Mouse (Mus musculus) kidney, embryonic 15.5 days (tissue): ENCODE measurements around the gene Mlec. TPM values are rescaled to one million over a fixed set of nuclear protein-coding genes. Genes with fewer than 3 reads are reported as not detected.
"Not testable (repeated sequence)": the region's sequence is repeated elsewhere in the genome, so short reads cannot be mapped to it uniquely, and the experiment has no call there.

Experiments used
- ATAC-seq: fragments of 200-750 bp; cut with Nextera tagmentation; replicated peaks from 2 replicates; pipeline ENCODE4 v1.8.0; 2017; ENCODE audit warnings: moderate TSS enrichment; ENCODE audit not compliant: low FRiP score
- H3K27ac ChIP-seq: fragments of 300-500 bp; sonication (generic); 2 replicates; pipeline ENCODE4 v1.5.1; 2015; ENCODE audit warnings: mild to moderate bottlenecking, inconsistent platforms
- H3K27me3 ChIP-seq: fragments of 300-500 bp; sonication (generic); 2 replicates; pipeline ENCODE4 v1.6.1; 2015; ENCODE audit warnings: inconsistent platforms
- H3K36me3 ChIP-seq: fragments of 300-500 bp; sonication (generic); 2 replicates; pipeline ENCODE4 v1.6.1; 2015; ENCODE audit warnings: inconsistent platforms
- H3K4me1 ChIP-seq: fragments of 300-500 bp; sonication (generic); 2 replicates; pipeline ENCODE4 v1.6.1; 2015; ENCODE audit warnings: inconsistent platforms
- H3K4me2 ChIP-seq: fragments of 300-500 bp; sonication (generic); 2 replicates; pipeline ENCODE4 v1.6.1; 2015; ENCODE audit warnings: moderate library complexity, mild to moderate bottlenecking, inconsistent platforms
- H3K4me3 ChIP-seq: fragments of 300-500 bp; sonication (generic); replicated peaks from 2 replicates; pipeline ENCODE4 v1.5.1; 2015; ENCODE audit warnings: mild to moderate bottlenecking, inconsistent platforms
- H3K9ac ChIP-seq: fragments of 300-500 bp; sonication (generic); 2 replicates; pipeline ENCODE4 v1.6.1; 2015; ENCODE audit warnings: mild to moderate bottlenecking, inconsistent platforms
- H3K9me3 ChIP-seq: fragments of 300-500 bp; sonication (generic); replicated peaks from 2 replicates; pipeline ENCODE4 v1.6.1; 2016; ENCODE audit warnings: inconsistent platforms
- WGBS: fragments of 180-500 bp; shearing (Covaris S2); methylation state at CpG from one replicate; pipeline ENCODE4 v1.1.7; 2015; ENCODE audit warnings: mixed read lengths; 5-methylcytosine and 5-hydroxymethylcytosine counted together
- polyA plus RNA-seq: library from polyadenylated mRNA; unstranded; fragments of >200 nt; fragmentation: Nextera tagmentation; extraction: Ambion mirVana; gene quantifications from 2 replicates; pipeline ENCODE4 v1.2.1, GENCODE M21; 2015

The Mlec gene
- polyA plus RNA-seq, 1 experiment from 2014 or later: 84.7 TPM

- peak overlapping the region; percentile 99 for H3K27ac ChIP-seq
- H3K36me3 ChIP-seq: 0 out of 2 replicates have a peak, but pooled peaks cover 4% of the 10 kb centered on the region
- H3K9ac ChIP-seq: peak overlapping the region; percentile 76
- H3K4me3 ChIP-seq: peak overlapping the region; percentile 91
- H3K27me3 ChIP-seq: no peaks in the 10 kb centered on the region
- peaks cover 64% of the 10 kb centered on the region for H3K4me1 ChIP-seq
- no peaks in the 10 kb centered on the region for H3K9me3 ChIP-seq
- no peak for ATAC-seq
- H3K4me2 ChIP-seq: peak overlapping the region; percentile 81
- 34% methylated on average over 12 of the region's 12 CpGs for WGBS
These were observed 1.2 kb upstream of the Mlec start for GRCm38 (mm10) chr5:115159165-115159564.

- ATAC-seq: no peak
- Histone ChIP-seq H3K4me2 (peak overlapping the region; percentile 81), H3K9me3 (no peaks in the 10 kb centered on the region), H3K27ac (peak overlapping the region; percentile 92), H3K4me1 (peaks cover 78% of the 10 kb centered on the region), H3K36me3 (peaks cover 14% of the 10 kb centered on the region; the same call in 1 of the 2 replicates), H3K9ac (peak overlapping the region; percentile 94), H3K4me3 (peak overlapping the region; percentile 91), H3K27me3 (no peaks in the 10 kb centered on the region)
- WGBS: under 1% methylated on average over 26 of the region's 26 CpGs
These were observed 918 bp downstream of the Mlec start for GRCm38 (mm10) chr5:115156933-115157589.

DNA sequence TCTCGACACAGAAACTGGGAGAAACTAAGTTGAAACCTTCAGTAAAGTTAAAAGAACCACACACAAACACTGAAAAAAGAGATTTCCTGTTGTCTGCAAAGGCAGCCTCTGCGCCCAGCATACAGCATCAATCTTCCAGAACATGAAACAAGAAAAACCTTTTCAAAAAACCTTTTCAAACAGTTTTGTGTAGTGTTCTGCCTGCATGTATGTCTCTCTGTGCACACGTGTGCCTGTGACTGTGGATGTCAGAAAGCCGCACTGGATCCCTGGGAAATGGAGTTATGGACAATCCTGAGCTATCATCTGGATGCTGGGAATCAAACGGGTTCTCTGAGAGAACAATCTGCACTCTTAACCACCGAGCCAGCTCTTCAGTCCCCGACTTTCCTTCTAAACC lies 1.6 kb downstream of the Mlec start:
- no peaks in the 10 kb centered on the region for H3K9me3 ChIP-seq
- peak overlapping the region; percentile 81 for H3K4me2 ChIP-seq
- no peak for ATAC-seq
- 0 out of 2 replicates have a peak overlapping the region, but pooled peaks have one; percentile 92 for H3K27ac ChIP-seq
- 47% methylated on average over 7 of the region's 7 CpGs for WGBS
- no peaks in the 10 kb centered on the region for H3K27me3 ChIP-seq
- peaks cover 14% of the 10 kb centered on the region; the same call in 1 of the 2 replicates for H3K36me3 ChIP-seq
- H3K9ac ChIP-seq: peak overlapping the region; percentile 94
- H3K4me1 ChIP-seq: peaks cover 82% of the 10 kb centered on the region
- H3K4me3 ChIP-seq: peak overlapping the region; percentile 91

DNA sequence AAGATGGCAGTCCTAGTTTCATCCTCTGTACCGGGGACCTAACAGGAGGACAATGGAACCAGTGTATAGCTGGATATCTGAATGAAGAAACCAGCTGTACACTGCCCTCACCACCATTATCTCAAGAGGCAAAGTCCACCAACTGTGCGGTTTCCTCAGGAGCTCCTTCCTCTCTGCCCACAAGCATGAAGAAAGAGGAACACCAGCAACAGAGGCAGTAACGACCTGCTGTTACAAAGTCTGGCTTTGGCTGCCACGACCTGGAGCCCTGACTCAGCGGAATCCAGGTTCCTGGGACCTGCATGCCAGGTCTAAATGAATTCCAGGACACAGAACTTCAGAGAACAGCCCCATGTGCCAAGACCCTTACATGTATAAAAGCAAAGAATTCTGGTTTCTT lies 2.1 kb downstream of the Mlec start:
- no peaks in the 10 kb centered on the region for H3K27me3 ChIP-seq
- H3K4me3 ChIP-seq: peak overlapping the region; percentile 91
- H3K4me1 ChIP-seq: peaks cover 82% of the 10 kb centered on the region
- peak overlapping the region; percentile 28; the same call in 1 of the 2 replicates for H3K27ac ChIP-seq
- ATAC-seq: no peak
- peaks cover 16% of the 10 kb centered on the region for H3K36me3 ChIP-seq
- peak overlapping the region; percentile 94 for H3K9ac ChIP-seq
- WGBS: 36% methylated on average over 5 of the region's 5 CpGs
- no peaks in the 10 kb centered on the region for H3K9me3 ChIP-seq
- H3K4me2 ChIP-seq: peak overlapping the region; percentile 81

- Histone ChIP-seq H3K4me2 (peak overlapping the region; percentile 81), H3K4me1 (peaks cover 83% of the 10 kb centered on the region), H3K36me3 (peaks cover 22% of the 10 kb centered on the region), H3K9ac (peak overlapping the region; percentile 94), H3K4me3 (peak overlapping the region; percentile 91), H3K9me3 (no peaks in the 10 kb centered on the region), H3K27ac (0 out of 2 replicates have a peak overlapping the region, but pooled peaks have one; percentile 28), H3K27me3 (no peaks in the 10 kb centered on the region)
- WGBS: 58% methylated on average over 13 of the region's 13 CpGs
- no peak for ATAC-seq
These were observed 2.8 kb downstream of the Mlec start for GRCm38 (mm10) chr5:115155156-115155631.

- Histone ChIP-seq H3K27me3 (no peaks in the 10 kb centered on the region), H3K4me3 (peak overlapping the region; percentile 0; the same call in 1 of the 2 replicates), H3K36me3 (peaks cover 50% of the 10 kb centered on the region), H3K9ac (0 out of 2 replicates have a peak overlapping the region, but pooled peaks have one; percentile 11), H3K9me3 (no peaks in the 10 kb centered on the region), H3K4me2 (peak overlapping the region; percentile 15), H3K4me1 (peaks cover 85% of the 10 kb centered on the region), H3K27ac (peak overlapping the region; percentile 89)
- 17% methylated on average over 8 of the region's 8 CpGs for WGBS
- no peak for ATAC-seq
These were observed 5.6 kb downstream of the Mlec start for GRCm38 (mm10) chr5:115152132-115152956.

GRCm38 (mm10) chr5:115151457-115151856 lies 6.5 kb downstream of the Mlec start:
- Histone ChIP-seq H3K4me2 (peak overlapping the region; percentile 15), H3K4me3 (no peak overlapping the region), H3K9me3 (no peaks in the 10 kb centered on the region), H3K36me3 (peaks cover 58% of the 10 kb centered on the region), H3K4me1 (peaks cover 82% of the 10 kb centered on the region), H3K27me3 (no peaks in the 10 kb centered on the region), H3K27ac (peak overlapping the region; percentile 89), H3K9ac (no peak overlapping the region)
- WGBS: 49% methylated on average over 13 of the region's 13 CpGs
- peak; percentile 74 for ATAC-seq

- peaks cover 63% of the 10 kb centered on the region for H3K36me3 ChIP-seq
- H3K9me3 ChIP-seq: no peaks in the 10 kb centered on the region
- WGBS: 36% methylated on average over 5 of the region's 5 CpGs
- H3K4me3 ChIP-seq: no peak overlapping the region
- H3K4me2 ChIP-seq: peak overlapping the region; percentile 15; the same call in 1 of the 2 replicates
- no peak for ATAC-seq
- peaks cover 82% of the 10 kb centered on the region for H3K4me1 ChIP-seq
- H3K9ac ChIP-seq: no peak overlapping the region
- H3K27ac ChIP-seq: peak overlapping the region; percentile 89
- H3K27me3 ChIP-seq: no peaks in the 10 kb centered on the region
These were observed 7.0 kb downstream of the Mlec start for GRCm38 (mm10) chr5:115150991-115151390.

GRCm38 (mm10) chr5:115149675-115150459 lies 8.1 kb downstream of the Mlec start:
- 89% methylated on average over 14 of the region's 14 CpGs for WGBS
- H3K9me3 ChIP-seq: no peaks in the 10 kb centered on the region
- 0 out of 2 replicates have a peak overlapping the region, but pooled peaks have one; percentile 89 for H3K27ac ChIP-seq
- no peak overlapping the region for H3K4me2 ChIP-seq
- no peak overlapping the region for H3K9ac ChIP-seq
- H3K4me3 ChIP-seq: no peak overlapping the region
- H3K4me1 ChIP-seq: peaks cover 82% of the 10 kb centered on the region
- no peak for ATAC-seq
- H3K27me3 ChIP-seq: no peaks in the 10 kb centered on the region
- peaks cover 73% of the 10 kb centered on the region for H3K36me3 ChIP-seq

DNA sequence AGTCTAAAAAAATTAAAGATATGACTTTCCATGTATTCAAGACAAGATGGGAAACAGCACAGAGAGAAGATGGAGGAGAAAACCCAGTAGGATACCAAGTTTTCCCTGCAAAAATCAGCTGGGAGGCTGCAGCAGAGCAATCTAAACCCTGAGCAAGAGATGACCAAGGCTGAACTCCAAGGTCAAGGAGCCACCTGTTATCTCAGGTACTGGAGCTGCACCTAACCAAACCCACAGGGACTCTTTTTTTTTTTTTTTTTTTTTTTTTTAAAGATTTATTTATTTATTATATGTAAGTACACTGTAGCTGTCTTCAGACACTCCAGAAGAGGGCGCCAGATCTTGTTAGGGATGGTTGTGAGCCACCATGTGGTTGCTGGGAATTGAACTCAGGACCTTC lies 9.1 kb downstream of the Mlec start:
- H3K27ac ChIP-seq, H3K4me2 ChIP-seq, H3K27me3 ChIP-seq, ATAC-seq, H3K9ac ChIP-seq, H3K4me3 ChIP-seq, H3K9me3 ChIP-seq: not testable (repeated sequence)
- peaks cover 81% of the 10 kb centered on the region for H3K4me1 ChIP-seq
- H3K36me3 ChIP-seq: peaks cover 80% of the 10 kb centered on the region
- no CpG with 5 or more reads among the region's 1 CpGs for WGBS

- WGBS: 90% methylated on average over 8 of the region's 8 CpGs
- Histone ChIP-seq H3K9me3 (no peaks in the 10 kb centered on the region), H3K4me3 (no peak overlapping the region), H3K27ac (0 out of 2 replicates have a peak overlapping the region, but pooled peaks have one; percentile 52), H3K9ac (no peak overlapping the region), H3K4me2 (no peak overlapping the region), H3K36me3 (peaks cover 80% of the 10 kb centered on the region), H3K4me1 (peaks cover 79% of the 10 kb centered on the region), H3K27me3 (no peaks in the 10 kb centered on the region)
- ATAC-seq: no peak
These were observed 9.6 kb downstream of the Mlec start for GRCm38 (mm10) chr5:115148378-115148777.
